ENCODE assay signal across 8 mouse cellular contexts in the genomic region with DNA sequence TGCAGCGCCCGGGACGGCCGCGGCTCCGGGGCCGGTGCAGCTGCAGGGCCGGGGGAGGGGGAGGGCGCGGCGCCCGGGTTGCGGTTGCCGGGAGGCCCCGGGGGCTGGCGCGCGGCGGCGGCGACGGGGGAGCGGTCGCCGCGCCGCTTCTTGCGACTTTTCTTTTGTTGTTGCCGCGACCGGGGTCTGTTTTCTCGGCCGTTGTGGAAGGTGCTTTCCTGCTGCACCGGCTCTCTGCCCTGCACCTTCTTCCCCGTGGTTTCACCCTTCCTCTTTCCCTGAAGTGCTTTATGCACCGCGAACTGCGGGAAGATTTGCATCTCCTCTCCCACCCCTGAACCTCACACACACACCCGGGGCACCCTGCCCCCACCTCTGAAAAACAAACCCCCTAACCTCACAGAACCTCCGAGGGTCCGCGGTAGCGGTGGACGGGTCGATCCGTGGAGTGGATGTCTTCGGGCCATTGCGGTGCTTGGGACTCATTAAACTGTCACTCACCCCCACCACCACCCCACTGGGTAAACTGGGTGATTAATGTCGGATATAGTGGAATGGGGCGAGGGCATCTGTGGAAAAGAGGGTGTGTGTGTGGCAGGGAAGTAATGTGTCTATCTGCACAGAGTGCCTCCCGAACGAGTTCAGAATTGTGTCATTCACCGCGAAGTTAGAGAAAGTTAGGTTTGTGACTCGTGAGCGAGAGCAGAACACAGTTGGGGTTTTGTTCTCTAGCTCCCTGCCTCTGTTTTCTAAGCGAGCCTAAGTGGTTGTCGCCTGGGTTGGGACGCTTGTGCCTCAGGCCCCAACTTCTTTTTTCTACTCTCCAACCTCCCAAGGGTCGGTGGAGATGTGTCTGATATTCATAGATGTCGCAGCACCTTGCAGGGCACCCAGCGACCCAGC. TPM values are rescaled to one million over a fixed set of nuclear protein-coding genes. Genes with fewer than 3 reads are reported as not detected.
DNase-seq lines count a peak whose midpoint lies in the region; ATAC-seq lines count a peak whose summit lies in the region.

No protein-coding gene starts in this region.

- peak overlapping the region; percentile 82 for H3K4me3 ChIP-seq in heart, embryonic 11.5 days (ENCODE audit: low read depth, low read length)
- H3K4me3 ChIP-seq in kidney, embryonic 14.5 days (ENCODE audit: low read length) = peak overlapping the region; percentile 54

- H3K4me2 ChIP-seq in heart, embryonic 11.5 days = peak overlapping the region; percentile 95
- H3K4me2 ChIP-seq in kidney, embryonic 14.5 days (replicated peaks; ENCODE audit: low read depth, low read length) = peak overlapping the region; percentile 89

- peak; percentile 42 to 60 for DNase-seq in right cerebral cortex, postnatal 10 days (ENCODE audit: low spot score in 2 of 2)
- no peak for DNase-seq in right cerebral cortex, postnatal 4 days
- DNase-seq in cerebellum, postnatal 25 days = peak; percentile 60 to 69
- peak; percentile 45 for DNase-seq in lung, postnatal 4 days
- DNase-seq in spleen, adult 18-20 months = peak; percentile 68 to 69
- DNase-seq in right cerebral cortex, adult 18-20 months = no peak

- peak overlapping the region; percentile 88 for H3K27ac ChIP-seq in heart, embryonic 11.5 days (ENCODE audit: low read depth, low read length)
- peak overlapping the region; percentile 7; the same call in 1 of the 2 replicates for H3K27ac ChIP-seq in kidney, embryonic 14.5 days (ENCODE audit: low read depth, low read length)

- no peak for ATAC-seq in heart, embryonic 11.5 days (replicated peaks; ENCODE audit: insufficient number of reproducible peaks, low FRiP score, low TSS enrichment)
- no peak for ATAC-seq in kidney, embryonic 14.5 days (ENCODE audit: low FRiP score, low TSS enrichment)

- no peaks in the 10 kb centered on the region for H3K9me3 ChIP-seq in heart, embryonic 11.5 days (replicated peaks; ENCODE audit: control insufficient read depth, low read length)
- H3K9me3 ChIP-seq in kidney, embryonic 14.5 days (ENCODE audit: control insufficient read depth, low read length) = no peaks in the 10 kb centered on the region

- under 1% methylated on average over 50 of the region's 62 CpGs for WGBS in heart, embryonic 11.5 days (ENCODE audit: insufficient replicate concordance)
- 1% methylated on average over 59 of the region's 62 CpGs for WGBS in kidney, embryonic 14.5 days

- no peaks in the 10 kb centered on the region for H3K27me3 ChIP-seq in heart, embryonic 11.5 days (ENCODE audit: control insufficient read depth, insufficient read depth, low read length)
- H3K27me3 ChIP-seq in kidney, embryonic 14.5 days (ENCODE audit: control insufficient read depth, insufficient read depth, low read length) = no peaks in the 10 kb centered on the region

- peak overlapping the region; percentile 85 for H3K9ac ChIP-seq in heart, embryonic 11.5 days (ENCODE audit: low read depth, low read length)
- peak overlapping the region; percentile 91 for H3K9ac ChIP-seq in kidney, embryonic 14.5 days (ENCODE audit: low read depth, low read length)

- peaks cover 22% of the 10 kb centered on the region for H3K4me1 ChIP-seq in heart, embryonic 11.5 days (ENCODE audit: control insufficient read depth, insufficient read depth, low read length)
- H3K4me1 ChIP-seq in kidney, embryonic 14.5 days (ENCODE audit: control insufficient read depth, insufficient read depth, low read length) = peaks cover 20% of the 10 kb centered on the region; the same call in 1 of the 2 replicates

- peaks cover 4% of the 10 kb centered on the region; the same call in 1 of the 2 replicates for H3K36me3 ChIP-seq in heart, embryonic 11.5 days (ENCODE audit: control insufficient read depth, insufficient read depth, low read length)
- H3K36me3 ChIP-seq in kidney, embryonic 14.5 days (ENCODE audit: control insufficient read depth, insufficient read depth, low read length) = peaks cover 10% of the 10 kb centered on the region

RNA-seq across cellular contexts. Expression of a gene that starts 0.9 kb away (rescaled TPM):
- polyA plus RNA-seq in heart, embryonic 11.5 days (2014; fragmentation: Nextera tagmentation; extraction: Ambion mirVana) = 3.0 and 3.2 TPM in 2 replicates
- polyA plus RNA-seq in kidney, embryonic 14.5 days (2014; fragmentation: Nextera tagmentation; extraction: Ambion mirVana) = 3.4 and 4.8 TPM in 2 replicates

Comparison
In these comparisons a context has a peak if more than half of its experiments do, and no peak if none do; other contexts are left out.
1. DNase-seq: peak in right cerebral cortex, postnatal 10 days (2 of 2), cerebellum, postnatal 25 days (2 of 2), lung, postnatal 4 days (2 of 2) and spleen, adult 18-20 months (2 of 2); none in right cerebral cortex, postnatal 4 days (single experiment) and right cerebral cortex, adult 18-20 months (single experiment).